Mouse (Mus musculus) MEL (cell line): ENCODE results near the gene F8. TPM values are rescaled to one million over a fixed set of nuclear protein-coding genes. Genes with fewer than 3 reads are reported as not detected.
"Not testable (repeated sequence)": the region's sequence is repeated elsewhere in the genome, so short reads cannot be mapped to it uniquely, and the experiment has no call there.

Source experiments
- DNase-seq: peaks from one replicate; pipeline ENCODE4 v3.0.0; 2011; ENCODE audit warnings: low read depth, low spot score
- H3K27ac ChIP-seq: 2 replicates; pipeline ENCODE4 v1.5.1; 2012; ENCODE audit warnings: low read depth, mild to moderate bottlenecking, control low read depth, low read length, moderate library complexity; ENCODE audit not compliant: control insufficient read depth
- H3K27me3 ChIP-seq, 2 experiments: fragments of 150-350 bp in 1 of 2; sonication (generic) in 1 of 2; 2 replicates each; pipeline ENCODE4 v1.6.1; 2012; ENCODE audit warnings: low read length in 2 of 2, mild to moderate bottlenecking in 2 of 2, improper control_type of control experiment in 1 of 2, moderate library complexity in 1 of 2; ENCODE audit not compliant: insufficient read depth in 2 of 2, control insufficient read depth in 1 of 2
- H3K36me3 ChIP-seq, 2 experiments: 2 replicates each; pipeline ENCODE4 v1.6.1; 2012 to 2014; ENCODE audit warnings: low read length in 2 of 2, improper control_type of control experiment in 1 of 2, inconsistent platforms in 1 of 2, mild to moderate bottlenecking in 1 of 2; ENCODE audit not compliant: insufficient read depth in 2 of 2, control insufficient read depth in 1 of 2
- H3K4me1 ChIP-seq, 2 experiments: fragments of 150-350 bp in 1 of 2; sonication (generic) in 1 of 2; 2 replicates each; pipeline ENCODE4 v1.6.1; 2012; ENCODE audit warnings: low read length in 2 of 2, improper control_type of control experiment in 1 of 2, mild to moderate bottlenecking in 1 of 2; ENCODE audit not compliant: insufficient read depth in 2 of 2, control insufficient read depth in 1 of 2
- H3K4me3 ChIP-seq, 2 experiments: fragments of 150-350 bp in 1 of 2; sonication (generic) in 1 of 2; 2 replicates each; pipeline ENCODE4 v1.5.1; 2012; ENCODE audit warnings: low read depth in 2 of 2, low read length in 2 of 2, mild to moderate bottlenecking in 2 of 2, moderate library complexity in 2 of 2, control low read depth in 1 of 2, improper control_type of control experiment in 1 of 2; ENCODE audit not compliant: control insufficient read depth in 1 of 2, insufficient read depth in 1 of 2
- H3K79me2 ChIP-seq: 2 replicates; pipeline ENCODE4 v1.6.1; 2012; ENCODE audit warnings: mild to moderate bottlenecking, low read length, moderate library complexity; ENCODE audit not compliant: control insufficient read depth, poor library complexity, insufficient read depth
- H3K9ac ChIP-seq: 2 replicates; pipeline ENCODE4 v1.6.1; 2012; ENCODE audit warnings: low read depth, mild to moderate bottlenecking, control low read depth, low read length, moderate library complexity; ENCODE audit not compliant: control insufficient read depth, poor library complexity, severe bottlenecking
- H3K9me3 ChIP-seq: fragments of 150-350 bp; sonication (generic); replicated peaks from 2 replicates; pipeline ENCODE4 v1.6.1; 2012; ENCODE audit warnings: mild to moderate bottlenecking, low read length, improper control_type of control experiment, moderate library complexity; ENCODE audit not compliant: insufficient read depth
- BHLHE40 ChIP-seq: IDR thresholded peaks from 2 replicates; pipeline ENCODE4 v1.6.1; 2012; ENCODE audit warnings: low read depth, mild to moderate bottlenecking, inconsistent platforms, low read length, improper control_type of control experiment, borderline replicate concordance
- CHD1 ChIP-seq: IDR thresholded peaks from 2 replicates; pipeline ENCODE4 v1.6.1; 2012; ENCODE audit warnings: low read depth, mild to moderate bottlenecking, inconsistent platforms, low read length, improper control_type of control experiment
- CTCF ChIP-seq, 3 experiments: IDR thresholded peaks in 2 of 3; conservative IDR thresholded peaks in 1 of 3; 2 replicates each; pipeline ENCODE4 v1.5.1; 2011 to 2012; ENCODE audit warnings: low read length in 3 of 3, low read depth in 2 of 3, mild to moderate bottlenecking in 2 of 3, improper control_type of control experiment in 1 of 3, inconsistent platforms in 1 of 3, mixed read lengths in 1 of 3, moderate library complexity in 1 of 3; ENCODE audit not compliant: control insufficient read depth in 1 of 3, insufficient read depth in 1 of 3, poor library complexity in 1 of 3, severe bottlenecking in 1 of 3
- E2F4 ChIP-seq: IDR thresholded peaks from 2 replicates; pipeline ENCODE4 v1.6.1; 2011; ENCODE audit warnings: low read depth, low read length, improper control_type of control experiment, borderline replicate concordance
- ELF1 ChIP-seq: IDR thresholded peaks from 2 replicates; pipeline ENCODE4 v1.6.1; 2014; ENCODE audit warnings: low read depth, mild to moderate bottlenecking, inconsistent platforms, low read length, improper control_type of control experiment, moderate library complexity
- KAT2A ChIP-seq: conservative IDR thresholded peaks from 2 replicates; pipeline ENCODE4 v1.6.1; 2012; ENCODE audit warnings: low read depth, low read length, improper control_type of control experiment, inconsistent platforms
- MAFK ChIP-seq: IDR thresholded peaks from 2 replicates; pipeline ENCODE4 v1.6.1; 2011; ENCODE audit warnings: low read depth, mild to moderate bottlenecking, low read length, improper control_type of control experiment, borderline replicate concordance
- MAZ ChIP-seq: IDR thresholded peaks from 2 replicates; pipeline ENCODE4 v1.6.1; 2012; ENCODE audit warnings: low read depth, mild to moderate bottlenecking, inconsistent platforms, low read length, improper control_type of control experiment
- MYB ChIP-seq: IDR thresholded peaks from 2 replicates; pipeline ENCODE4 v1.6.1; 2011; ENCODE audit warnings: mild to moderate bottlenecking, low read depth, low read length, improper control_type of control experiment
- NELFE ChIP-seq: IDR thresholded peaks from 2 replicates; pipeline ENCODE4 v1.6.1; 2011; ENCODE audit warnings: low read depth, low read length, improper control_type of control experiment
- NRF1 ChIP-seq: IDR thresholded peaks from 2 replicates; pipeline ENCODE4 v1.6.1; 2014; ENCODE audit warnings: low read depth, mild to moderate bottlenecking, inconsistent platforms, low read length, improper control_type of control experiment, moderate library complexity; ENCODE audit not compliant: poor library complexity, insufficient read depth, severe bottlenecking
- SMC3 ChIP-seq: IDR thresholded peaks from 2 replicates; pipeline ENCODE4 v1.6.1; 2011; ENCODE audit warnings: low read depth, low read length, improper control_type of control experiment
- TBP ChIP-seq: IDR thresholded peaks from 2 replicates; pipeline ENCODE4 v1.8.0; 2011; ENCODE audit warnings: low read depth, low read length, improper control_type of control experiment
- USF2 ChIP-seq, 2 experiments: IDR thresholded peaks; 2 replicates each; pipeline ENCODE4 v1.6.1; 2011 to 2012; ENCODE audit warnings: improper control_type of control experiment in 2 of 2, low read length in 2 of 2, borderline replicate concordance in 1 of 2, inconsistent platforms in 1 of 2, low read depth in 1 of 2, mild to moderate bottlenecking in 1 of 2; ENCODE audit not compliant: insufficient read depth in 1 of 2
- polyA plus RNA-seq, 2 experiments: library from polyadenylated mRNA; stranded (reverse) in 1 of 2; unstranded in 1 of 2; fragments of >175 nt in 1 of 2; fragments of >200 nt in 1 of 2; gene quantifications; 2 replicates each; pipeline versions ENCODE4 v1.2.1 to v1.2.4; 2012; ENCODE audit warnings: low replicate concordance in 2 of 2, low read depth in 1 of 2; ENCODE audit not compliant: insufficient read length in 2 of 2, insufficient read depth in 1 of 2, missing spikeins in 1 of 2
- total RNA-seq: library from RNA; depleted of rRNA; stranded (reverse); fragments of 300-350 nt; gene quantifications from 2 replicates; pipeline ENCODE4 v1.2.3, GENCODE M21; 2012

The F8 gene
- total and polyA plus RNA-seq, 3 experiments: 0.65 to 0.67 TPM; not detected in 1

GRCm38 (mm10) chrX:75323556-75323955 lies 58.9 kb downstream of the F8 start:
- Histone ChIP-seq H3K4me3 (no peak overlapping the region), H3K36me3 (no peaks in the 10 kb centered on the region), H3K27me3 (no peaks in the 10 kb centered on the region), H3K9ac (no peak overlapping the region), H3K79me2 (no peaks in the 10 kb centered on the region), H3K27ac (no peak overlapping the region), H3K4me1 (no peaks in the 10 kb centered on the region), H3K9me3 (no peaks in the 10 kb centered on the region)
- no peak for DNase-seq
- TF ChIP-seq MAZ (no peak), CHD1 (no peak), NRF1 (no peak), MYB (no peak), TBP (no peak), USF2 (IDR thresholded peaks at IDR 0.05; ENCODE audit: borderline replicate concordance in 1 of 2, insufficient read depth in 1 of 2, low read depth in 1 of 2, low read length in 2 of 2) (no peak), MAFK (no peak), NELFE (no peak), E2F4 (no peak), ELF1 (no peak), KAT2A (no peak), SMC3 (no peak), BHLHE40 (no peak)

DNA sequence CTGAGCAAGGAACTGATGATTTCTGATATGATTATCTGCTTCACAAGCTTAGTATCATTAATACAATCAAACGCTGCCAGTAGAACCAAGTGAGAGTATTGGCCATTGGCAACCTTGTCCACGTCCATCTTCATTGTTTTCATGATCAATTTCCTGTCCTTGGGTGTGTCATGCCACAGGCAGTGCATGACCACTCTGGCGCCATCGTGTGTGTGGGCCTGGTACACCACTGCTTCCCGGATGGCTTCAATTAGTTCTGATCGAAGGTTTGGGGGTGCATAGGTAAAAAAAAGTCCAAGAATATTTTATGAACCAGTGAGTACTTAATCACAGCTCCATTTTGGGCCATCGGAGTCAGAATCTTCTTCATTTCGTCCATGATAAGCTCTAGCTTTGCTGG lies 110.7 kb downstream of the F8 start:
- DNase-seq: no peak

DNA sequence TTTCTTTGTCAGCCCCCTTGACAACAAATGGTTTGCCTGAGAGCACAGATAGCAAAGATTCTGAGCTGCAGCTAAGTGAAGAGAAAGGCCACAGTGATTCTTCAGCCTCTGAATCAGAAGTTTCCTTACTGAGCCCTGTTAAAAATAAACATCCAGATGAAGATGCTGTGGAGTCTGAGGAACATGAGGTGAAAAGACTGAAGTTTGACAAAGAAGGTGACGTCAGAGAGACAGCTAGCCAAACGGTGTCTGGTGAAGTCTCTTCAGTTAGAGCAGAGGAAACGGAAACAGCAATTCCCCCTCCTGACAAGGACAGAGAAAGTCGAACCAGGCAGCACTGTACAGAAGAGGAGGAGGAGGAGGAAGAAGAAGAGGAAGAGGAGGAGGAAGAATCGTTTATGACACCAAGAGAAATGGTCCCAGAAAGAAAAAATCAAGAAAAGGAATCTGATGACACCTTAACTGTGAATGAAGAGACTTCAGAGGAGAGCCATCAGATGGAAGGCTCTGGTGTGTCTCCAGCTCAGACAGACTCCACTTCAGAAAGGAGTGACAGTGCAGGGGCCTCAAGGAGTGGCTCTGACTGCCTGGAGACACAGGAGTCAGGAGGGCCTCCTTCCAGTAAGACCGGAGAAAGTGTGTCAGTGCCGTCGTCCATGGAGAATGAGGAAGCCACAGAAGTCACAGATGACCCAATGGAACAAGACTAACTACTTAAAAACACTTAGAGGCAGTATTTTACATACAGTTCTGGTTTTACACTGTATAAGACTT lies 148.6 kb downstream of the F8 start:
- H3K27ac ChIP-seq, H3K9ac ChIP-seq, DNase-seq, H3K79me2 ChIP-seq, H3K27me3 ChIP-seq, H3K4me3 ChIP-seq, H3K9me3 ChIP-seq, H3K36me3 ChIP-seq, H3K4me1 ChIP-seq: not testable (repeated sequence)

More for the DNA sequence above, 110.7 kb downstream of the F8 start:
- Histone ChIP-seq H3K36me3 (no peaks in the 10 kb centered on the region), H3K4me3 (no peak overlapping the region)
- no peak for TF ChIP-seq NELFE
- 0 out of 6 replicates have a peak, but pooled peaks of 1 of the 3 experiments have one; percentile 17 for TF ChIP-seq CTCF (IDR thresholded peaks at IDR 0.05 in 2 of 3, conservative IDR thresholded peaks at IDR 0.05 in 1 of 3; ENCODE audit: control insufficient read depth in 1 of 3, insufficient read depth in 1 of 3, low read depth in 2 of 3, low read length in 3 of 3, poor library complexity in 1 of 3, severe bottlenecking in 1 of 3)
- TF ChIP-seq, all 39 proteins: peak for 1
- Histone ChIP-seq H3K27ac (no peak overlapping the region), H3K79me2 (no peaks in the 10 kb centered on the region), H3K27me3 (no peaks in the 10 kb centered on the region), H3K9me3 (no peaks in the 10 kb centered on the region), H3K9ac (no peak overlapping the region), H3K4me1 (no peaks in the 10 kb centered on the region)
